Mouse (Mus musculus): ENCODE results near the gene Dmac2. TPM values are rescaled to one million over a fixed set of nuclear protein-coding genes. Genes with fewer than 3 reads are reported as not detected.

Gene Dmac2
- polyA plus RNA-seq, 1 experiment from 2014 or later: 61.5 TPM

DNA sequence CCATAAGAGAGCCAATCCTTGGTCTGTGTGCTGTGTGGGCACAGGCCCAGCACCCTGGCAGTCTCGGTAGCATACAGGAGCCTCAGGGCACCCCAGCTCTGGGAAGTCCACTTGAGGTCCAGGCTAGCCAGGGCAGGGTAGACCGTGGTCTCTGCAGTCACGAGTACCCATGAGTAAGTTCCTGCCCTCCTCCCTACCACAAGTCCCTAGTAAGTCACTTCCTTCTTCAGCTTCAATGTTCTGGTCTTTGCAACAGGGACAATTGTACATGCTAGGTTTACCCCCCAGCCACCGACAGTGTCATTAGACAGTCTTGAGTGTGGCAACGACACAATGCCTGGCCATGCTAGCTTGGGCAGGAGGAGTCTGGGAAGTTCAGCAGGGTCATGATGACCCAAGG, 13.5 kb downstream of the Dmac2 start:
- H3K27ac ChIP-seq: no peak overlapping the region
- H3K36me3 ChIP-seq: peaks cover 7% of the 10 kb centered on the region; the same call in 1 of the 2 replicates
- ATAC-seq (replicated peaks; ENCODE audit: insufficient number of reproducible peaks, insufficient read depth, low FRiP score, low read depth): no peak
- H3K9me3 ChIP-seq (replicated peaks): no peaks in the 10 kb centered on the region
- H3K4me3 ChIP-seq: no peak overlapping the region
- H3K4me2 ChIP-seq: no peak overlapping the region
- no peaks in the 10 kb centered on the region for H3K27me3 ChIP-seq
- H3K9ac ChIP-seq: no peak overlapping the region
- 82% methylated on average over 5 of the region's 5 CpGs for WGBS
- H3K4me1 ChIP-seq (replicated peaks): peaks cover 21% of the 10 kb centered on the region

DNA sequence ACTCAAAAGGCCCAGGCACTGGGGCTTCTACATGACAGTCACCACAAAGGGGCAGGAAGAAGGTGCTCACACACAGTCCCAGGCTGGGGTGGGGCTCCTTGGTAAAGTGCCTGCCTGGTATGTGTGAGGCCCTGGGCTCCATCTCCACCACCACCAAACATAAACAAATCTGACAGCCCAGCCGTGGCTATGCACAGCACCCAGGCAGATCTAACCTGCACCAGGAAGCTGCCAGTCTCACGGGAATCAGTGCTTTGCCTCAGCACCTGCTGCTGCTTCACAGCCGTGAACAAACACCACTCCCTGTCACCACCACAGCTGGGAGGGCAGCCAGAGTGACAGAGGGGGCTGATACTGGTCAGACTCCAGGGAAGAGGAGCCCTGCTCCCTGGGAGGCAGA, 17.2 kb downstream of the Dmac2 start:
- Histone ChIP-seq H3K4me1 (replicated peaks) (peaks cover 12% of the 10 kb centered on the region), H3K27me3 (no peaks in the 10 kb centered on the region), H3K36me3 (peaks cover 3% of the 10 kb centered on the region; the same call in 1 of the 2 replicates), H3K27ac (no peak overlapping the region), H3K4me3 (no peak overlapping the region), H3K9me3 (replicated peaks) (no peaks in the 10 kb centered on the region), H3K9ac (no peak overlapping the region), H3K4me2 (no peak overlapping the region)
- no peak for ATAC-seq (replicated peaks; ENCODE audit: insufficient number of reproducible peaks, insufficient read depth, low FRiP score, low read depth)
- 23% methylated on average over 3 of the region's 3 CpGs for WGBS

DNA sequence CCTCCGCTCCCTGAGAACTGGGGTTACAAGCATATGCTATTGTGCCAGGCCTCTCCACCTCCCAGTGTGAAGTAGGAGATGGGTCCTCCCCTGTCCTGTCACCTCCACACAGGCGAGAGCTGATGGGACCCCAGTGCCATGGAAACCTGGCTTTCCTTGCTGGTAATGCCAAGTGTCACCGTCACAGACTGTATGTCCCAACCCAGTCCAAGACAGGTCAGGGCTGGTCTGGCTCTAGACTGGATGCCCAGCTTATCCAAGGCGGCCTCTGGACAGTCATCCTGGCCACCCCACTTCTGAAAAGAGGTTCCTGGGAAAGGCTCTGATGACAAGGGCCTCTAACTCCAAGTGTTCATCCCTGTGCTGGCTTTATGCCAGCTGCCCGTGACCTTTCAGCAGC, 17.9 kb downstream of the Dmac2 start:
- H3K27me3 ChIP-seq: no peaks in the 10 kb centered on the region
- H3K4me3 ChIP-seq: no peak overlapping the region
- no peak overlapping the region for H3K4me2 ChIP-seq
- H3K4me1 ChIP-seq (replicated peaks): peaks cover 12% of the 10 kb centered on the region
- H3K27ac ChIP-seq: no peak overlapping the region
- H3K36me3 ChIP-seq: peaks cover 3% of the 10 kb centered on the region; the same call in 1 of the 2 replicates
- WGBS: 78% methylated on average over 5 of the region's 5 CpGs
- H3K9me3 ChIP-seq (replicated peaks): no peaks in the 10 kb centered on the region
- no peak overlapping the region for H3K9ac ChIP-seq
- ATAC-seq (replicated peaks; ENCODE audit: insufficient number of reproducible peaks, insufficient read depth, low FRiP score, low read depth): no peak

DNA sequence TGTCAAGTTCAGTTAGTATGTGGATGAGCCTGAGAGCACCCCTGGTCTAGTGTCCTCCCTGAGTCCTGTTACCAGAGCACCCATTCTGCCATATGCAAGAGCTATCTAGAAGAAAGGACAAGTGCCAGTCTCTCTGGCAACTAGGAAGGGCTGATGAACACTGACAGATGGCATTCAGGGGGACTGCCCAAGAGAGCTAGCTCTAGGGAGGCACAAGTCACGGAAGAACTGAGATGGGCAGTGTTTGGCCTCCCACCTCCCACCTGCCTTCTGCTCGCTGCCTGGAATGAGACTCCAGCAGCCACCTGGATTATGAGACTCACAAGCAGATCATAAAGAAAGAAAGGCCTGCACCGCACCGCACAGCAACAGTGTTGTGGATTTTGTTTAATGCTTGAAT, 20.5 kb downstream of the Dmac2 start:
- Histone ChIP-seq H3K9me3 (replicated peaks) (no peaks in the 10 kb centered on the region), H3K27ac (no peak overlapping the region), H3K27me3 (no peaks in the 10 kb centered on the region), H3K9ac (no peak overlapping the region), H3K36me3 (0 out of 2 replicates have a peak, but pooled peaks cover 3% of the 10 kb centered on the region), H3K4me2 (no peak overlapping the region), H3K4me3 (no peak overlapping the region), H3K4me1 (replicated peaks) (peaks cover 16% of the 10 kb centered on the region)
- no peak for ATAC-seq (replicated peaks; ENCODE audit: insufficient number of reproducible peaks, insufficient read depth, low FRiP score, low read depth)
- WGBS: 90% methylated on average over 4 of the region's 4 CpGs

DNA sequence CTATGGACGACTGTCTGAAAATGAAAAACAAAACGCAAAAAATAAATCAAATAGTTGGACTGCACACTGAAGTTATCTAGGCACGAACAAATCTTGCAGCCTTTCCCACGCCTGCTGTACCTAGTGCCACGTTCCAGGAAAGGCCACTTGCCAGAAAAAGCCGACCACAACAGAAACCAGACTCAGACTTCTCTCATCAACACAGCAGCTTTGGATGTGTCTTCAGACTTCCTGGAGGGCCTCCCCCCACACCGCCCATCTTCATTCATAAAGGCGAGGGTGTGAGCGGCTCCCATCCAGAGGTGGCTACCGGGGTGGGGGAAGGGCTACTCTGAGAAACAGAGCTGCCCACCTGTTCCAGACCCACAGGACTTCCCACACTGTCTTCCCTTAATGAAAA, 24.9 kb downstream of the Dmac2 start:
- ATAC-seq (replicated peaks; ENCODE audit: insufficient number of reproducible peaks, insufficient read depth, low FRiP score, low read depth): no peak
- peaks cover 4% of the 10 kb centered on the region for H3K4me1 ChIP-seq (replicated peaks)
- no peaks in the 10 kb centered on the region for H3K27me3 ChIP-seq
- H3K9ac ChIP-seq: no peak overlapping the region
- no peak overlapping the region for H3K4me3 ChIP-seq
- 0 out of 2 replicates have a peak, but pooled peaks cover 3% of the 10 kb centered on the region for H3K36me3 ChIP-seq
- no peaks in the 10 kb centered on the region for H3K9me3 ChIP-seq (replicated peaks)
- WGBS: 52% methylated on average over 10 of the region's 10 CpGs
- no peak overlapping the region for H3K27ac ChIP-seq
- H3K4me2 ChIP-seq: no peak overlapping the region

DNA sequence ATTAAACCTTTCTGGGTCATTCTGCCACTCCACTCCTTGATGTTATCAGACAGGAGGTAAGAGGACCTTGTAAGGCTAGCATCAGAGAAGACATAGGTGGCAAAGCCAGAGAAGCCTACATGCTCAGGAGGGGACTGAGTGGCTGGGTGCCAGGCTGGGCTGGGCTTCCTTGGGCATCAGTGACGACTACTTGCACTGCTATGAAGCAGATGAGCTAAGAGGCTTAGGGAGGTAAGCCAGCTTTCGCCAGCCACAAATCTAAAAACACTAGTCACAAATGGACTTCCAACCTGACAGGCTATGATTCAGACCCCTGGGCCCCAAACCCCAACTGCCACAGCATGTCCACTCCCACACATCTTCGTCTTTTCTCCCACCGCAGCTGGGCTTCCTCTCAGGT, 25.4 kb downstream of the Dmac2 start:
- Histone ChIP-seq H3K9ac (no peak overlapping the region), H3K4me2 (no peak overlapping the region), H3K4me3 (no peak overlapping the region), H3K9me3 (replicated peaks) (no peaks in the 10 kb centered on the region), H3K4me1 (replicated peaks) (peaks cover 4% of the 10 kb centered on the region), H3K27ac (no peak overlapping the region), H3K27me3 (no peaks in the 10 kb centered on the region), H3K36me3 (0 out of 2 replicates have a peak, but pooled peaks cover 3% of the 10 kb centered on the region)
- ATAC-seq (replicated peaks; ENCODE audit: insufficient number of reproducible peaks, insufficient read depth, low FRiP score, low read depth): no peak
- WGBS: 68% methylated on average over 4 of the region's 4 CpGs

DNA sequence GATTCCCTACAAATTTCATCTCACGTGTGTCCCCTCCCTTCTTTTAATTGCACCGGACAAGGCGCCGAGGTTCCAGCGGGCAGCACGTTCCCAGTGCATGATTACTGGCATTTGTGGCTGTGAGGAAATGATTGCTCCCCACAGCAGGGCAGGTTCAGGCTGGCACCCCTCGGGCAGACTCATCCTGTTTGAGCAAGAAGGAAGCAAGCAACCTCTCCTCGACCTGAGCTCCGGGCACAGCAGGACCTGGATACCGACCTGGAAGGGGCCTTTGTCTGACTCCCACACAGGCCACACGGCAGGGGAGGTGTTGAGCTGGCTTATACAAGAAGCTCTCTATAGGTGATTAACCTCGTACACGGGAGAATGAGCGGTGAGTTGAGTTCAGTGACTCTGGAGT, 25.9 kb downstream of the Dmac2 start:
- H3K27me3 ChIP-seq: no peaks in the 10 kb centered on the region

DNA sequence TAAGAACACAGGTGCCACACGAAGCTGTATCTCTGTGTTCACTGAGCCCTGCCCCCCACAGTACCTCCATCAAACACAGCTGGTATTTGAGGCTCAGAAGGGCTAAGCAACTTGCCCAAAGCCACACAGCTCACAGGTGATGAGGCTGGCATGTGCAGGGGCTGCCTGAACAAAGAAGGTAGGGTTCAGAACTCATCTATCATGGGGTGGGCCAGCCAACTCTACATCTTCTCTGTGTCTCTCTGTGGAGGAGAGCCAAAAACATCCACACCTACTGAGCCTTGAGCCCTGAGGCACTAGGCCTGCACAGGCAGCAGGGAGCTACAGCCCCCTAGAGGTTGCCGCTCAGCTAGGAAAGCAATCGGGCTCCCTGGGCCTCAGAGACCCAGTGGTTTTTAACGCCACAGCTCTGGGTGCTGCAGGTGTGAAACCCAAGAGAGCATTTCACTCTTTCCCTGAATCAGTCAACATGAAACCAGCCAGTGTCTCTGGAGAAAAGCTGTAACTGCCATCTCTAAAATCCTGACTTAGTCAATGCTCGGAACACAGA, 28.4 kb downstream of the Dmac2 start:
- H3K4me3 ChIP-seq: no peak overlapping the region
- H3K36me3 ChIP-seq: no peaks in the 10 kb centered on the region
- no peak overlapping the region for H3K4me2 ChIP-seq
- no peaks in the 10 kb centered on the region for H3K27me3 ChIP-seq
- no peak overlapping the region for H3K27ac ChIP-seq
- no peaks in the 10 kb centered on the region for H3K9me3 ChIP-seq (replicated peaks)
- peaks cover 4% of the 10 kb centered on the region for H3K4me1 ChIP-seq (replicated peaks)
- no peak; the same call in 1 of the 2 replicates for ATAC-seq (replicated peaks; ENCODE audit: insufficient number of reproducible peaks, insufficient read depth, low FRiP score, low read depth)
- WGBS: 41% methylated on average over 5 of the region's 5 CpGs
- H3K9ac ChIP-seq: no peak overlapping the region

More for the DNA sequence above, 25.9 kb downstream of the Dmac2 start:
- Histone ChIP-seq H3K9me3 (replicated peaks) (no peaks in the 10 kb centered on the region), H3K36me3 (0 out of 2 replicates have a peak, but pooled peaks cover 3% of the 10 kb centered on the region), H3K4me1 (replicated peaks) (peaks cover 4% of the 10 kb centered on the region), H3K27ac (no peak overlapping the region), H3K4me3 (no peak overlapping the region), H3K9ac (no peak overlapping the region), H3K4me2 (no peak overlapping the region)
- 66% methylated on average over 14 of the region's 14 CpGs for WGBS
- ATAC-seq (replicated peaks; ENCODE audit: insufficient number of reproducible peaks, insufficient read depth, low FRiP score, low read depth): no peak

DNA sequence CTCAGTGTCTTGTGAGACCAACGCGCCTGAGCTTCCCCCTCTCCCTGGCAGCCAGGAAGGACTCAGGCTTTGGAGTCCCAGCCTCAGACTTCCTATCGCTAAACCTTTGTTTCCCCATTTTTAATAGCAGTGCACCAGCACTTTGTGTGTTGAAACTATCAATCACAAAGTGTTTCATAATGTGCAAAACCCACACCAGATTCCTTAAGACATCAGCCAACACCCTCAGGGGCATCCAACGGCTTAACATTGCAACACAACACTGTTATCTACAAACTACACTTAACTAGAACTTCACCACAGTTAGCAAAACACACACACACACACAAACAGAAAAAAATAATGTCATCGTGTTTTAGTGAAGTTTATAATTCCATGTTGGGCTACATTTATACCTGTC, 30.6 kb downstream of the Dmac2 start:
- Histone ChIP-seq H3K4me3 (no peak overlapping the region), H3K9ac (no peak overlapping the region), H3K9me3 (replicated peaks) (no peaks in the 10 kb centered on the region), H3K4me1 (replicated peaks) (no peaks in the 10 kb centered on the region), H3K27me3 (no peaks in the 10 kb centered on the region), H3K4me2 (no peak overlapping the region), H3K36me3 (0 out of 2 replicates have a peak, but pooled peaks cover 3% of the 10 kb centered on the region), H3K27ac (no peak overlapping the region)
- WGBS: 68% methylated on average over 5 of the region's 5 CpGs
- ATAC-seq (replicated peaks; ENCODE audit: insufficient number of reproducible peaks, insufficient read depth, low FRiP score, low read depth): no peak

DNA sequence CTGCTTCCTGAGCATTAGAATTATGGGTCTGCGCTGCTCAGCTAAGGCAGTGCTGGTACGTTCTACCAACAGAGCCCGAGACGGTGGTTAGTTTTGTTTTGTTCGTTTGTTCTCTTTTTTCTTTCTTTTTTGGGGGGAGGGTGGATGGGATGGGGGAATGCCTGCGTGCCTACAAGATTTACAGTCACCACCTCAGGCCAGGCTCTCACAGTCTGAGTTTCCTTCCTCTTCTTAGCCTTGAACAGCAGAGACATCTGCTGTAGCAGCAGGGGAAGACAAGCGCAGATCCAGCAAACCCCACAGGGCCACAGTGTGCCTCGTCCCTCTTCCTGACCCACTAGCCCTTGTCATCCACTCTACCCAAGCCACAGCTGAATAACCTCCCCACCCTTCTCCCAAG, 32.1 kb downstream of the Dmac2 start:
- 88% methylated on average over 8 of the region's 8 CpGs for WGBS
- no peak for ATAC-seq (replicated peaks; ENCODE audit: insufficient number of reproducible peaks, insufficient read depth, low FRiP score, low read depth)

DNA sequence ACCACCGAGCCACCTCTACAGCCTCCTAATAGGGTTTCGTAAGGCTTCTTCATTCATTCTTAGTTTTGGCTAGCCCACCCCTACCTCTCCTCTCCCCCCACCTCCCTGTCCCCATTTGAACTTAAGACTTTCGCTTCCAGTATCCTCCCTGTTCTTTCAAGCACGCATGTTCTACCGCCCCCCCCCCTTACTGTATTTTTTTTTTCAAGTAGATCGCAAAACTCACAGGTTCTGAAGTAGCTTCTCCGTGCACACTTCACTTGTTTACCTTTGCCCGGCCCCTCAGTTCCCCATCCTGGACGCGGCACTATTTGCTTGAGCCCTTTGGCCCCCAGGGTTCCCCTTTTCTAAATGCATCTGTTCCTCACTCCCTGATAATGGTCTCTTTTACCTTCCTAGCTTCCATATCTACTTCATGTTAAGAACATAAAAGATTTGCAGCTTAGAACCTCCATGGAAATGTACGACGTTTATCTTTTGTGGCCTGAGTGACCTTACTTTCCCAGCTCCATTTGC, 33.1 kb downstream of the Dmac2 start:
- Histone ChIP-seq H3K27me3 (no peaks in the 10 kb centered on the region), H3K9ac (no peak overlapping the region), H3K36me3 (0 out of 2 replicates have a peak, but pooled peaks cover 3% of the 10 kb centered on the region), H3K9me3 (replicated peaks) (no peaks in the 10 kb centered on the region), H3K4me3 (no peak overlapping the region), H3K4me1 (replicated peaks) (peaks cover 4% of the 10 kb centered on the region), H3K27ac (no peak overlapping the region), H3K4me2 (no peak overlapping the region)
- 83% methylated on average over 12 of the region's 12 CpGs for WGBS
- ATAC-seq (replicated peaks; ENCODE audit: insufficient number of reproducible peaks, insufficient read depth, low FRiP score, low read depth): no peak

More for the DNA sequence above, 32.1 kb downstream of the Dmac2 start:
- Histone ChIP-seq H3K4me3 (no peak overlapping the region), H3K36me3 (0 out of 2 replicates have a peak, but pooled peaks cover 3% of the 10 kb centered on the region), H3K4me2 (no peak overlapping the region), H3K27ac (no peak overlapping the region), H3K27me3 (no peaks in the 10 kb centered on the region), H3K9me3 (replicated peaks) (no peaks in the 10 kb centered on the region), H3K4me1 (replicated peaks) (no peaks in the 10 kb centered on the region), H3K9ac (no peak overlapping the region)
